Mouse (Mus musculus) layer of hippocampus, postnatal 36 days (tissue): Measurements from ENCODE around the gene Olfr1507. TPM values are rescaled to one million over a fixed set of nuclear protein-coding genes. Genes with fewer than 3 reads are reported as not detected.

Experiments used
- DNase-seq, 2 experiments: peaks; one replicate each; pipeline ENCODE4 v3.0.0; 2022
- total RNA-seq, 2 experiments: library from RNA; stranded (reverse); gene quantifications; 2 replicates each; pipeline ENCODE4 v1.2.3; 2021

Olfr1507 gene
- not detected for total RNA-seq

GRCm38 (mm10) chr14:52495516-52495915 is at the start of gene Olfr1507:
TSS of gene Olfr1507 (minus strand) at chr14:52495749.
- DNase-seq = no peak

- peak in 1 of 2 experiments; percentile 1 for DNase-seq
Measured at GRCm38 (mm10) chr14:52533336-52533735, 37.8 kb upstream of the Olfr1507 start.

- DNase-seq = no peak
Measured at GRCm38 (mm10) chr14:52524952-52525351, 29.4 kb upstream of the Olfr1507 start.

- no peak for DNase-seq
Measured at GRCm38 (mm10) chr14:52467395-52467794, 28.2 kb downstream of the Olfr1507 start, which contains the start of gene Olfr1508. TSS of gene Olfr1508 (minus strand) at chr14:52467495.

- no peak for DNase-seq
Measured at GRCm38 (mm10) chr14:52465738-52466137, 29.8 kb downstream of the Olfr1507 start.

GRCm38 (mm10) chr14:52461928-52462327 is 33.6 kb downstream of the Olfr1507 start:
- no peak for DNase-seq

GRCm38 (mm10) chr14:52451138-52451537 is 44.4 kb downstream of the Olfr1507 start:
- no peak for DNase-seq

- no peak for DNase-seq
Measured at GRCm38 (mm10) chr14:52442690-52443089, 52.9 kb downstream of the Olfr1507 start, which contains the start of gene Olfr1509. TSS of gene Olfr1509 (plus strand) at chr14:52442990.

Other genes starting within 250 kb of the Olfr1507 start
- 100 to 1,000 TPM; 123 to 143 TPM for gene Chd8, start 238.0 kb downstream of the Olfr1507 start, total RNA-seq
- 10 to 100 TPM; 58.3 to 63.0 TPM for gene Tox4, start 216.6 kb downstream of the Olfr1507 start, total RNA-seq
- 10 to 100 TPM; 35.7 to 37.1 TPM for gene Rab2b, start 216.2 kb downstream of the Olfr1507 start, total RNA-seq
- gene Mettl3, start 190.6 kb downstream of the Olfr1507 start, total RNA-seq = 10 to 100 TPM; 49.8 to 54.0 TPM
- gene Sall2, start 167.0 kb downstream of the Olfr1507 start, total RNA-seq = 10 to 100 TPM; 43.1 TPM
- gene Olfr1513, start 139.3 kb downstream of the Olfr1507 start, total RNA-seq = not detected
- gene Olfr1512, start 116.6 kb downstream of the Olfr1507 start, total RNA-seq = not detected
- gene Olfr1511, start 98.4 kb downstream of the Olfr1507 start, total RNA-seq = not detected
- not detected for gene Olfr1510, start 81.4 kb downstream of the Olfr1507 start, total RNA-seq
- not detected for gene Olfr1509, start 52.8 kb downstream of the Olfr1507 start, total RNA-seq
- gene Olfr1508, start 28.3 kb downstream of the Olfr1507 start, total RNA-seq = not detected